Mouse (Mus musculus) T-cell, adult 2 months (primary cell): ENCODE data around the gene Rassf6.

Experiments used
- DNase-seq: peaks from one replicate; pipeline ENCODE4 v3.0.0; 2022; ENCODE audit warnings: low spot score

The Rassf6 gene

GRCm38 (mm10) chr5:90568338-90568737 lies 72.1 kb downstream of the Rassf6 start:
- DNase-seq = no peak

- DNase-seq = no peak
Observed at GRCm38 (mm10) chr5:90567788-90568187, 72.7 kb downstream of the Rassf6 start.

GRCm38 (mm10) chr5:90565205-90565604 lies 75.3 kb downstream of the Rassf6 start:
- no peak for DNase-seq

DNA sequence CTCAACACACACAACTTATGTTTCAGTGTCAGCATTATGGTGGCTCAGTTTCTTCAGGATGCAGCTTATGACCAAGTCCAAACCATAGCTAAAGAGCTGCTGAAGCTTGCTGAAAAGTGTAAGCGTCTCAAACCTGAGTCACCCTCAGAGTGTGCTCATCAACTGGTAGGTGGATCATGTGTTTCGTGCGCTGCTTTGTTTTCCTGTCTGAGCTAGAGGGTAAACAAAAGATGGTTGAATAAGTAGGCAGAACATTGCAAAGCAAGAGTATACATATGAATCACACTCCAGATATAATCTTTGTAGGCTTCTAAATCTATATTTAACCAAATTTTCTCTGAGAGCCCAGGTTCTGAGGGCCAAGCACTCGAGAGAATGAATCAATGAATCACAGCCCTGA lies 76.3 kb downstream of the Rassf6 start:
- no peak for DNase-seq

GRCm38 (mm10) chr5:90562880-90563279 lies 77.6 kb downstream of the Rassf6 start:
- no peak for DNase-seq

GRCm38 (mm10) chr5:90561721-90562275 lies 78.7 kb downstream of the Rassf6 start:
- no peak for DNase-seq

DNA sequence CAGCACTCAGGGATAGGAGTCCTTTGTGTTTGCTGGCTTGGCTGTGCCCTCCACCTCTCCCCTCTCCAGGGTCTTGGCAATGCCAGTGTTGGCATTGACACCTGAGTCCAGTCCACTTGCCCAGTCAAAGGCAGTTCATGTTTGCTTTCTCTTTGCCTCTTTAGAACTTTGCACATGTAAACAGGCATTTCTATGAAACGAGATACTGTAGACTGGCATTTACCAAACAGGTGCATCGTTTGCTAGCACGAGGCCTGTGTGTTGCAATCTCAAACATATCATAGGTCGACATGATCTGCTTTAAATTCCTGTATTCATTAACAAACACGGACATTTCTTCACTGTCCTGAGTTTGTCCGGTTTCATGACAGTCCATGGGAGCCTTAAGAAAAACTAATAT lies 79.7 kb downstream of the Rassf6 start, which contains the start of gene 5830473C10Rik:
Gene 5830473C10Rik, plus strand, starts transcription at position 365 of the 400 bp plus-strand sequence.
- DNase-seq = no peak

DNA sequence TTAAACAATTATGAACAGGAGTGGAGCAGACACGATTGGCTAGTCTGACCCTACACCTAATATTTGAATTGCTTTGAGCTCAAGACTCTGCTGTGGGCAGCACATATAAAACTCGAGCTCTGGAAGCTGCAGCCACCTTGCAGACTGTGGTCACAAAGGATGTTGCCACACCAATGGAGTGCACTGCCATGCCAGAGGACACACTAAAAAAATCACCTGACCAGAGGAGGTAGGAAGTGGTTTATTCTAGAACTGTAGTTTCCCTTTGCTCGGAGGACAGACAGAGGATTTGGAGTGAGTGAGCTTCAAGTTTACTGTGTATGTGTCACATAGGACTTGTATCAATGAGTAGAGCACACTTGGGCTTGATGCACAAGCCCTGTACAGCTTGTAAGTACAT lies 84.4 kb downstream of the Rassf6 start:
- no peak for DNase-seq
